Mouse (Mus musculus): Measurements from ENCODE around the gene Gm17571. TPM values are rescaled to one million over a fixed set of nuclear protein-coding genes. Genes with fewer than 3 reads are reported as not detected.
A peak's percentile ranks its signal among the peaks of the same experiment; 100 is the strongest.

The Gm17571 gene
- polyA plus RNA-seq, 1 experiment from 2014 or later, result not detected

DNA sequence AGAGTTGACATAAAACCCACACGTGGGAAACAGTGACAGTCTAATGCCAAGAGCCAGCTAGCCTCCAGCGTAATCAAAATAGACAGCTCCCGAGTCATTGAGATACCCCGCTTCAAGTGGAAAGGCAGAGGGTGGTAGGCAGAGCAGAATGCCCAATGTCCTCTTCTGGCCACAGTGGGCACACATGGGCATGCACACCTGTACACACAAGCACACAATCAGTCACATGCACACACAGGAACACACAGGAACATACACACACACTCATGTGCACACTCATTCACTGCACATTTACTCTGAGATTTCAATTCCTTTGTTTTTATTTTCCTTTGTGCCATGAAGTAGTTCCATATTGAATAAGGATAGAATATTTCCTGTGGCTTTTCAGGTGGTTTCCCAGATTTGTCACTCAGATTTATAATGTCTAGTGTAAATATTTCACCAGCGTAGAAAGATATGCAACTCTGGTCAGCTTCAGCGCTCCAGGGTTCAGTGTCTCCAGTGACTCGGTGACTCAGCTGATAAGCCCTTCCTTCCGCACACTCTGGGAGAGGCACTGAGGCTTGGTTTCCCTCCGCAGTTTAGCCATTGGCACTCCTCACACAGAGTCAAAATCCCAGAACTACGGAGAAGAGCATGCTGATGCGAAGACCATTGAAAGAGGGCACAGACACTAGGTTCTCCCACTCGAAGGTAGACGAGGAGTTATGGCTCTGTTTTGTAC, 4.4 kb downstream of the Gm17571 start:
- 0 out of 2 replicates have a peak, but pooled peaks have one; percentile 39 for ATAC-seq (ENCODE audit: low FRiP score, low TSS enrichment)
- 59% methylated on average over 13 of the region's 13 CpGs for WGBS

DNA sequence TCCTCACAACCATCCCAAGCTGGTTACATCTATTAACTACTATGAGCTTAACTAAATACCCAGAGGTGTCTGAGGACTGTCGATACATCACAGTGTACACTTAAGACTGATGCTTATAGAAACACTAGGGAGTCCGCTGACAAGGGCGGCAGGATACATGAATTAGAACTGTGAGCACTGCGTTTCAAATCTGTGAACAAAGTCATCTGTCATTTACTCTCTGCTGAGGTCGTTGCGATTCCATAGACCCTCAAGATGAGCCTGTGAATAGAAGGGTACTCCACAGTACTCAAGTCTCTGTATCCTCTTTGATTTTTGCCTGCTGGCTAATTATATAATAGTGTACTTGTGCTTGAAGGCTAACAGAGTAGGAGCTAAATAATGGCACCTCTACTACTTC, 5.6 kb downstream of the Gm17571 start:
- H3K9ac ChIP-seq (ENCODE audit: low read depth, low read length), result no peak overlapping the region
- WGBS, result 83% methylated on average over 6 of the region's 6 CpGs
- H3K4me1 ChIP-seq (ENCODE audit: control insufficient read depth, insufficient read depth, low read length), result peaks cover 6% of the 10 kb centered on the region; the same call in 1 of the 2 replicates
- peaks cover 3% of the 10 kb centered on the region; the same call in 1 of the 2 replicates for H3K9me3 ChIP-seq (ENCODE audit: control insufficient read depth, low read length)
- H3K4me2 ChIP-seq (replicated peaks; ENCODE audit: low read depth, low read length), result no peak overlapping the region
- ATAC-seq (ENCODE audit: low FRiP score, low TSS enrichment), result no peak
- no peaks in the 10 kb centered on the region for H3K36me3 ChIP-seq (ENCODE audit: control insufficient read depth, insufficient read depth, low read length)
- no peaks in the 10 kb centered on the region for H3K27me3 ChIP-seq (ENCODE audit: control insufficient read depth, insufficient read depth, low read length)
- no peak overlapping the region for H3K4me3 ChIP-seq (ENCODE audit: low read length)
- H3K27ac ChIP-seq (ENCODE audit: low read depth, low read length), result no peak overlapping the region

More for the DNA sequence above, 4.4 kb downstream of the Gm17571 start:
- Histone ChIP-seq H3K4me3 (ENCODE audit: low read length) (no peak overlapping the region), H3K27ac (ENCODE audit: low read depth, low read length) (peak overlapping the region; percentile 37), H3K4me2 (replicated peaks; ENCODE audit: low read depth, low read length) (no peak overlapping the region), H3K9me3 (ENCODE audit: control insufficient read depth, low read length) (peaks cover 3% of the 10 kb centered on the region; the same call in 1 of the 2 replicates), H3K27me3 (ENCODE audit: control insufficient read depth, insufficient read depth, low read length) (no peaks in the 10 kb centered on the region), H3K4me1 (ENCODE audit: control insufficient read depth, insufficient read depth, low read length) (peaks cover 6% of the 10 kb centered on the region; the same call in 1 of the 2 replicates), H3K9ac (ENCODE audit: low read depth, low read length) (no peak overlapping the region), H3K36me3 (ENCODE audit: control insufficient read depth, insufficient read depth, low read length) (no peaks in the 10 kb centered on the region)

DNA sequence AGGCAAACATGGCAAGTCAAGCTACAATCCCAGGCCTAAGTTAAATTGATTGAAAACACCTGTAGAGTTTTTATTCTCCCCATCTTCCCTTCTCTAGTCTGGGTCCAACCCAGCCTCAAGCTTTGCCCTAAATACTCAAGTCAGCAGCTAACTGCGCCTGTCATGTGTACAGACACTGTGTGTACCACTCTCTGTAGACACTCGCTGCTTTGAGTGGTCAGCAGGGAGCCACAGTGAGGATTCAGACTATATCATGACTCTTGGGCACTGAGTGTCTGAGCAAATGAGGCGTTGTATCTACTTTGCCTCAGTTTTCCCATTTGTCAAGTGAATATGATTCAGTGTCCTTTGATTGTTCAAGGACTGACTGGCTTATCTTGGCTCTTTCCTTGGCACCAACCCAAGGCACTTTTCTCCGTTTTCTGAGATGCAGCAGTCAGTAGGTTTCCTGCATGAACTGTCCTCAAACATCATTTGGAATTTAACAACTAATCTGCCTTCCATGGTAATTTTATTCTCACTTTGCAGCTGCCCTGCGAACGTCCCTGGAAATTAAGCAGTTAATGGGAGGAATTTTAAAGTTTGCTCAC, 13.0 kb downstream of the Gm17571 start:
- no peak overlapping the region for H3K9ac ChIP-seq (ENCODE audit: low read depth, low read length)
- peaks cover 3% of the 10 kb centered on the region; the same call in 1 of the 2 replicates for H3K9me3 ChIP-seq (ENCODE audit: control insufficient read depth, low read length)
- ATAC-seq (ENCODE audit: low FRiP score, low TSS enrichment), result no peak
- no peak overlapping the region for H3K27ac ChIP-seq (ENCODE audit: low read depth, low read length)
- no peak overlapping the region for H3K4me2 ChIP-seq (replicated peaks; ENCODE audit: low read depth, low read length)
- WGBS, result 85% methylated on average over 6 of the region's 6 CpGs
- no peaks in the 10 kb centered on the region for H3K27me3 ChIP-seq (ENCODE audit: control insufficient read depth, insufficient read depth, low read length)
- H3K4me1 ChIP-seq (ENCODE audit: control insufficient read depth, insufficient read depth, low read length), result no peaks in the 10 kb centered on the region
- H3K36me3 ChIP-seq (ENCODE audit: control insufficient read depth, insufficient read depth, low read length), result no peaks in the 10 kb centered on the region
- H3K4me3 ChIP-seq (ENCODE audit: low read length), result no peak overlapping the region

GRCm38 (mm10) chr9:13431646-13432045, 14.9 kb downstream of the Gm17571 start:
- H3K27ac ChIP-seq (ENCODE audit: low read depth, low read length), result no peak overlapping the region
- no peak overlapping the region for H3K4me2 ChIP-seq (replicated peaks; ENCODE audit: low read depth, low read length)
- no peak for ATAC-seq (ENCODE audit: low FRiP score, low TSS enrichment)
- H3K9me3 ChIP-seq (ENCODE audit: control insufficient read depth, low read length), result no peaks in the 10 kb centered on the region
- no peaks in the 10 kb centered on the region for H3K36me3 ChIP-seq (ENCODE audit: control insufficient read depth, insufficient read depth, low read length)
- H3K4me3 ChIP-seq (ENCODE audit: low read length), result no peak overlapping the region
- no peak overlapping the region for H3K9ac ChIP-seq (ENCODE audit: low read depth, low read length)
- H3K27me3 ChIP-seq (ENCODE audit: control insufficient read depth, insufficient read depth, low read length), result no peaks in the 10 kb centered on the region
- 94% methylated on average over 3 of the region's 3 CpGs for WGBS
- no peaks in the 10 kb centered on the region for H3K4me1 ChIP-seq (ENCODE audit: control insufficient read depth, insufficient read depth, low read length)

DNA sequence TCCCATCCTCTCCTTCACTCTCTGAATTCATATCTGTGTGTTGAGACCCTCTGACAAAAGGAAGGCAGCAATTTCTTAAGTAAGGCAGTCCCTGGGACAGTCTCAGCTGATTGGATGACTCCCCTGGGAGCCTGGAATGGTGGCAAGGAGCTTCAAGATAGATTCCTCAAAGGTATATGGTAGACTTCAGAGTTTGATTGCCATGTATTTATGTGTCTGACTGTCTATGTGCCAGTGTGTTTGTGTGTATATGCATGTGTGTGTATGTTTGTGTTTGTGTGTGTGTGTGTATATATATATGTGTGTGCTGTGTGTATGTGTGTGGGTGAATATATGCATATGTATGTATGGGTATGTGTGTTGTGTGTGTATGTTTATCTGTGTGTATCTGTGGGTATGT, 15.8 kb downstream of the Gm17571 start:
- H3K4me3 ChIP-seq (ENCODE audit: low read length), result no peak overlapping the region

DNA sequence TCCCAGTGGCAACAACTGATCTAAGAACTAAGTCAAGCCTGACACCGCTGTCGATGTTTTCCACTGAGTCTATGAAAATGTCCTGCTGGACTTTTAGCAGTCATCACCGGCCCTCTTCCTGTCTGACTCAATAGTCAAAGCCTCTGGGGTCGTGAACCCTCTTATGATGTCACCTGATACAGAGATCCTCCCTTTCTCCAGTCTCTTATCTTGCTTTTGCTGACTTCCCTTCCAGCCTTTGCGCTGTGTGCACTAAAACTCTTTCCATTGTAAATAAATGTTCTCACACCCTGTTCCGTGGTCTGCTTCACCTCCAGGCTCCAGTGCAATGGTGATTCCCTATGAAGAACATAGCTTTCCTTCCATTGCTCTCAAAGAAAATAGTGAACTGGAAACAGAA, 16.3 kb downstream of the Gm17571 start:
- H3K4me2 ChIP-seq (replicated peaks; ENCODE audit: low read depth, low read length), result no peak overlapping the region
- no peaks in the 10 kb centered on the region for H3K27me3 ChIP-seq (ENCODE audit: control insufficient read depth, insufficient read depth, low read length)
- ATAC-seq (ENCODE audit: low FRiP score, low TSS enrichment), result no peak
- peaks cover 3% of the 10 kb centered on the region; the same call in 1 of the 2 replicates for H3K4me1 ChIP-seq (ENCODE audit: control insufficient read depth, insufficient read depth, low read length)
- no peaks in the 10 kb centered on the region for H3K36me3 ChIP-seq (ENCODE audit: control insufficient read depth, insufficient read depth, low read length)
- no peaks in the 10 kb centered on the region for H3K9me3 ChIP-seq (ENCODE audit: control insufficient read depth, low read length)
- H3K9ac ChIP-seq (ENCODE audit: low read depth, low read length), result no peak overlapping the region
- 49% methylated on average over 6 of the region's 6 CpGs for WGBS
- H3K4me3 ChIP-seq (ENCODE audit: low read length), result no peak overlapping the region
- H3K27ac ChIP-seq (ENCODE audit: low read depth, low read length), result no peak overlapping the region

More for the DNA sequence above, 15.8 kb downstream of the Gm17571 start:
- Histone ChIP-seq H3K9me3 (ENCODE audit: control insufficient read depth, low read length) (no peaks in the 10 kb centered on the region), H3K27ac (ENCODE audit: low read depth, low read length) (no peak overlapping the region), H3K4me2 (replicated peaks; ENCODE audit: low read depth, low read length) (no peak overlapping the region), H3K9ac (ENCODE audit: low read depth, low read length) (no peak overlapping the region), H3K36me3 (ENCODE audit: control insufficient read depth, insufficient read depth, low read length) (no peaks in the 10 kb centered on the region), H3K27me3 (ENCODE audit: control insufficient read depth, insufficient read depth, low read length) (no peaks in the 10 kb centered on the region), H3K4me1 (ENCODE audit: control insufficient read depth, insufficient read depth, low read length) (peaks cover 3% of the 10 kb centered on the region; the same call in 1 of the 2 replicates)
- ATAC-seq (ENCODE audit: low FRiP score, low TSS enrichment), result no peak

GRCm38 (mm10) chr9:13429477-13430125, 17.0 kb downstream of the Gm17571 start:
- H3K4me3 ChIP-seq (ENCODE audit: low read length), result no peak overlapping the region
- ATAC-seq (ENCODE audit: low FRiP score, low TSS enrichment), result no peak

GRCm38 (mm10) chr9:13425031-13425940, 21.3 kb downstream of the Gm17571 start:
- WGBS, result 28% methylated on average over 7 of the region's 7 CpGs
- H3K27ac ChIP-seq (ENCODE audit: low read depth, low read length), result peak overlapping the region; percentile 80
- no peaks in the 10 kb centered on the region for H3K9me3 ChIP-seq (ENCODE audit: control insufficient read depth, low read length)
- peak overlapping the region; percentile 9; the same call in 1 of the 2 replicates for H3K9ac ChIP-seq (ENCODE audit: low read depth, low read length)
- H3K36me3 ChIP-seq (ENCODE audit: control insufficient read depth, insufficient read depth, low read length), result no peaks in the 10 kb centered on the region
- peak; percentile 88 for ATAC-seq (ENCODE audit: low FRiP score, low TSS enrichment)
- no peak overlapping the region for H3K4me3 ChIP-seq (ENCODE audit: low read length)
- peak overlapping the region; percentile 1; the same call in 1 of the 2 replicates for H3K4me2 ChIP-seq (replicated peaks; ENCODE audit: low read depth, low read length)
- H3K27me3 ChIP-seq (ENCODE audit: control insufficient read depth, insufficient read depth, low read length), result no peaks in the 10 kb centered on the region
- peaks cover 10% of the 10 kb centered on the region for H3K4me1 ChIP-seq (ENCODE audit: control insufficient read depth, insufficient read depth, low read length)

More at GRCm38 (mm10) chr9:13429477-13430125, 17.0 kb downstream of the Gm17571 start:
- Histone ChIP-seq H3K36me3 (ENCODE audit: control insufficient read depth, insufficient read depth, low read length) (no peaks in the 10 kb centered on the region), H3K9me3 (ENCODE audit: control insufficient read depth, low read length) (no peaks in the 10 kb centered on the region), H3K9ac (ENCODE audit: low read depth, low read length) (no peak overlapping the region), H3K27me3 (ENCODE audit: control insufficient read depth, insufficient read depth, low read length) (no peaks in the 10 kb centered on the region), H3K27ac (ENCODE audit: low read depth, low read length) (no peak overlapping the region), H3K4me1 (ENCODE audit: control insufficient read depth, insufficient read depth, low read length) (peaks cover 10% of the 10 kb centered on the region), H3K4me2 (replicated peaks; ENCODE audit: low read depth, low read length) (no peak overlapping the region)
- 60% methylated on average over 2 of the region's 2 CpGs for WGBS
